Mouse (Mus musculus): Measurements from ENCODE around the gene Rapgef2.
A peak's percentile ranks its signal among the peaks of the same experiment; 100 is the strongest.
"Not testable (repeated sequence)": the region's sequence is repeated elsewhere in the genome, so short reads cannot be mapped to it uniquely, and the experiment has no call there.

The Rapgef2 gene

DNA sequence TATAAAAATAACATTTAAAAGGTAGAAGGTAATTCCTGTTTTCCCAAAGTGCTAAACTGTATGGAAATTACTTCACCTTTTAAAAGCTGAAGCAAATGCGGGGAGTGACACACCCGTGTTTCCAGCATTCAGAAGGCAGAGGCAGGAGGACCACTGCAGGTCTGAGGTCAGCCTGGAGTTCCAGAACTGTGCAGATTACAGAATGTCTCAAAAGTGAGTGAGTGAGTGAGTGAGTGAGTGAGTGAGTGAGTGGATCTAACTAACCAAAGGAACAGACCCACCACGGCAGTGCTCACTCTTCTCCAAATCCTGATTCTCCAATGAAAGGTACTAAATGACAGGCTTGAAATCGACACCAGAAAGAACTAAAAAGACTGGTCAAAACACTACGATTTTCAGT is 82.5 kb downstream of the Rapgef2 start:
- no peak for DNase-seq (ENCODE audit: low spot score in 2 of 2)

DNA sequence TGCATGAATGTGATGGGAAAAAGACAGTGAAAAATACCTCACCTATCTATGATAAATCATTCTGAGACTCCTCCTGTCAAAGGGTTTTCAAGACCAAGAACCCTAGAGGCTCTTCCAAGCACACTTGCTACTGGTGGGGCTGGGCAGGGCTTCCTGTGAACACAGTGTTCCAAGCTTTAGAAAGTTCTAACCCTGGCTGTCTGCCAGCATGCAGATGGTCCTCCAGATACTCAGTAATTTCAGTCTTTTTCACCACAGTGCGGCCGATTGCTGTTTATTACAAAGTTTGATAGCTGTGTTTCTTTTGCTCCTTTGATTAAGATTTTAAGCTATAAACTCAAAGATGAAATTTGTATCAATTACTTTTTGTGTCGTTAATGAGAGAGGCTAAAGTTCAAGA is 83.1 kb downstream of the Rapgef2 start:
- peak in 1 of 2 experiments; percentile 75 for DNase-seq (ENCODE audit: low spot score in 2 of 2)

DNA sequence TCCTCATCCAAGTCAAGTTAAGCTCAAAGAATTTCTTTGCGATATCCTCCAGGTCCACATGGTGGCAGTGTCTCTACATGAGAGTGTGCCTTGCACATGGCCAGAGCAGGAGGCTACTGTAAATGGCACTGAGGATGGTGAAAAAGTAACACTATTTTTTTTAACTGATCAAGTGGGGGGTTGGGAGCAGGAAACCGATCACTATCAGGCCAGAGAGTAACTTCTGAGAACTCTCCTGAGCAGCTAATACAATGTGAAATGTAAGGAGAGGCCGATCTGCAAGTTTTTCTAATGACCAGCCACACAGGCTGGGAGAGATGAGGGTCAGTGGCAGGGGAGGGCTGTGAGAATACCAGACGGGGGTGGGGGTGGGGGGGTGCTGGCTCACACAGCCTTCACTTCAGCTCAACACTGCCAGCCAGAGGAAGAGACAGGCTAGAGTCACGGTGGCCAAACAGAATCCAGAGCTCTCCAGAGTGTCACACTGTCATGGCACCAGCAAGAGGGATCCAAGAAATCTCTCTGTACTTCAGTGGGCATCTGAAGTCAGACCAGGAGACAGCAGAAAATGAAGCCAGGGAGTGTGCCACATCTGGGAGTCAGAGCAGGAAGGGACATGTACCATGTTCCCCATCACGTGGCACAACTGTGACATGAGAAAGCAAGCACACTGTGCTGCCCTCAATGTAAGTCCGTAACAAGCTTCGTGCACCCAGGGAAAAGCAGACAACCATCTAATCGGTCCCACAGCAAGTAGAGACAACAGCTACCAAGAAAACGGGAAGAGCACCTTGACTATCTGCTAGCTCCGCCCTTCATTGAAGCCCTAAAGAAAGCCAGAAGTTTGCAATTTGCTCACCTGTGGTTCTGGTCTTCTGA is 83.8 kb downstream of the Rapgef2 start:
- peak; percentile 52 to 73 for DNase-seq (ENCODE audit: low spot score in 2 of 2)

DNA sequence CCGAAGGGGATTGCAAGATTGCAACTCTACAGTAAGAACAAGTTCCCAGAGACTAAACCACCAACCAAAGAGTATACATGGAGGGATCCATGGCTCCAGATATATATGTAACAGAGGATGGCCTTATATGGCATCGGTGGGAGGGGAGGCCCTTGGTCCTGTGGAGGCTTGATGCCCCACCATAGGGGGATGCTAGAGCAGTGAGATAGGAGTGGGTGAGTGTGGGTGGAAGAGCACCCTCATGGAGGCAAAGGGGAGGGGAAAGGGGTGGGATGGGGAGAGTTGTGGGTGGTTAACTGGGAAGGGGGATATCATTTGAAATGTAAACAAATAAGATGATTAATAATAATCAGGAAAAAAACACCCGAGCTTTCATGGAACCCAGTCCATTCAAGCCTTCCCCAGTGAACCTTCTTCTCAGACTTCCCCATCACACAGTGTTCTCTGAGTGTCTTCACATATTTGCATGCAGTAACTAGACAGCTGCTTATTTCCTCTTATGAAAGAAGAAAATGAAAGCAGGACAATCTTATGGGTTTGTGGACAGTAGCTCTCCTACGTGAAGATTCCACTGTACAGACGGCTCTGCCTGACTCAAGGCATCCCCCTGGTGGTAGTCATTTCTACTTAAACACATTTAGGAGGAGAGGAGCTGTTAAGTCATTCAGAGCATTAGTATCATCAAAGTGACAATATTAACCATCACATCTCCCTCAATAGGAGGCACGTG is 89.4 kb downstream of the Rapgef2 start:
- DNase-seq (ENCODE audit: low spot score in 2 of 2), result no peak

DNA sequence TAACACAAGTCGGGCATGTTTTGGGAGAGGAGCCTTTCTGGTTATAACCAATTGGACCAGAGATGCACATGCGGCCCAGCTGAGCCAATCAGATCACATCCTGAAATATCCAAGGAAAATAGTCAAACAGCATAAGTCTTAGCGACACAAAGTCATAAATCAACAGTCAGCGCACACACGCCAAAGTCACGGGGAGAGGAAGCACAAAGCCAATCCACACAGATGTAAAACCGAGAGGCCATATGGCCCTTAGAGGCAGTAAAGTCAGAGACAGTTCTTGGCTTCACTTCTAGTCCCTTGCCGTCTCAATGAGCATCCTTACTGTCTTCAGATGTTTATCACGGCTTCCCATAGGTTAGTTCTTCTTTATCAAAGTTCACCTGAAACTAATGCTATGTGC is 91.0 kb downstream of the Rapgef2 start:
- no peak for DNase-seq (ENCODE audit: low spot score in 2 of 2)

DNA sequence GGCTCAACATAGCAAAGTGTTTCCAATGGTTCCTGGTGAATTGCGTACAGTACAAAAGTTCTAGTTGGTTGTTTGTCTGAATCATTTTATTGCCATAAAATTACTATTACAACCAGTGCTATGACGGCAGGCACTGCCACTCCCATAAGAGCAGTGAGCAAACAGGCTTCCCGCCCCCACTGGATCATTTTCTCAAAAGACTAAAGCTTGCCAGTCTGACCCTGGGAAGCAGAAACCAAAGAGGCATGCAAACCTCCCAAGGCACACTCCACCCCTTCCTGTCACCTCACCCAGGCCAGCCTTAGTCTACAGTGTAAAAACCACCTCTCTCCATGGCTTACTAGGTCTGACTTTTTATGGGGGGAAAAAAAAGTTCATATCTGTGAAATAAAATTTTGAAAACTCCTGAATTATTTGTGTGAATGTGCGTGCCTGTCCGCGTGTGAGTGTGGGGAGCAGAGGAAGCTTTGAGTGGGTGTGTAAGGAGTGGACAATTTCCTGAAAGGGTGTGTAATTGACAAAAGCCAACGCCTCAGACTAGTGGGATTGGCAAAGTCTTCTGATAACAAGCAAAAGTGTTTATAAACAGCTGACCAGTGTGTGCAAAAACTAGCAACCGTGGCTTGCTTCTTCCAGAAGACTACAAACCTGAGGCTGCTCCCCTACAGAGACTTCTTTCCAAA is 92.1 kb downstream of the Rapgef2 start:
- DNase-seq (ENCODE audit: low spot score in 2 of 2), result no peak

DNA sequence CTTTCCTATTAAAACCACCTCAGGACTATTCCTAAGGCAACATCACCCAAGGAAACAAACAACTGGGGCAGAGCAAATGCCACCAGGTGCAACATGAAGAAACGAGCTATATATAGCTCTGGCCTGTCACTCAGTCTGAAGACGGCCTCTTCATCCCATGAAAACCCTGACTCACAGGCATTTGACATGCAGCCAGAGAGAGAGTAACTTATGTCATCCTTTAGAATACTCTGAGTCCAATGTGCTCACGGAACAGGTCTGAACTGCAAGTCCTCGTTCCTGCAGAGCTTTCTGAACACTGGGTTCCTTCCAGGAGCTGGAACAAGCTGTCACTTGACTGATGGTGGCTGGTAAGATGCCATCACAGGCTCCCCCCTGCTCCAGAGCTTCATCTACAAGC is 93.3 kb downstream of the Rapgef2 start:
- no peak for DNase-seq (ENCODE audit: low spot score in 2 of 2)

DNA sequence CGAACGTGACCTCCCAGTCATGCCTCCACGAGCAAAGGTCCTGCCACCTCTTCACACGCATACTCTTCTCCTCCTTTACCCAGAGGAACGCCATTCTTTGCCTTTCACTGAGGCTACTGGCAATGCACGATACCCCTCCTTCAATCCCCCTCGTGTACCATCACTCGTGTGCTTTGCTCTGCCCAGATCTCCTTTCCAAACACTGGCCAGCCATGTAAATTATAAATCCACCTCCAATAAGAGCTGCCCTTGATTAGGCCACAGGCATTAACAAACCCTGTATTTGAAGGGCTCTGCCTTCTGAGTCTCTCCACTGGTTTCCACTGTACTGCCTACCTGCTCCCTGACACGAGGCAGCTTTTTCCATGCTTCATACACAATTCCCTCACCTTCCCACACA is 94.3 kb downstream of the Rapgef2 start:
- DNase-seq (ENCODE audit: low spot score in 2 of 2), result no peak

DNA sequence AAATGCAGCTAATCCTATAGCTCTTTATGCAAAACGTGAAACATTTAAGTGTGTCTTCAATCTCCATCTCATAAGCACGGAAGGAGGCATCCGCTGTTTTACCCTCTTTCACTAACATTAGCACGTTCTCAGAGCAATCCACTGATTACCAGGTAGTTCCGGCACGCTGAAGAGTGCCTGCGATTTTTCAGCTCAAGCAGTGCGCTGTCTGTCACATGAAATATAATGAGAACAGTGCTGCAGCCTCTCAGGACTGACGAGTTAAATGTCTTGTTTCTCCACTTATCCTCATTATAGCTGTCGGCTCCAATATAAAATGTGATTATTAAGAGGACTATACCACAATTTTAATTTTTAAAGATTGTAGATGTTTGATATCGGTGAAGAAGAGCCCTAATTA is 94.8 kb downstream of the Rapgef2 start:
- DNase-seq (ENCODE audit: low spot score in 2 of 2), result no peak

DNA sequence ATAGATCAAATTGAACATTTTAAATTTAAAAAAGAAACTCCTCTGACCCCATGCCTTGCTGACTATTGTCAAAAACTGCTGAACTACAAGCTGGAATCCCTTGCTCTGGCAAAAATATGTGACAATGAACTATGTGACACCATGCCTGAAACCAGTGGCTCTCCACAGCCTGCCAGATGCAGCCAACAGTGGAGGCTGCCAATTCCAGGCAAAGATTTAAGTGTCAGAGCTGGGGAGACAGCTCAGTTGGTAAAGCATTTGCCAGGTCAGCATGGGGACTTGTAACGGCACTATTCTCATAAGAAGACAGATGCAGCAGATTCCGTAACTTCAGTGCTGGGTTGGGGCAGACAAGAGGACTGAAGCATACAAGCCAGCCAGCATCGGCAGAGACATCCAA is 95.9 kb downstream of the Rapgef2 start:
- DNase-seq (ENCODE audit: low spot score in 2 of 2), result no peak

DNA sequence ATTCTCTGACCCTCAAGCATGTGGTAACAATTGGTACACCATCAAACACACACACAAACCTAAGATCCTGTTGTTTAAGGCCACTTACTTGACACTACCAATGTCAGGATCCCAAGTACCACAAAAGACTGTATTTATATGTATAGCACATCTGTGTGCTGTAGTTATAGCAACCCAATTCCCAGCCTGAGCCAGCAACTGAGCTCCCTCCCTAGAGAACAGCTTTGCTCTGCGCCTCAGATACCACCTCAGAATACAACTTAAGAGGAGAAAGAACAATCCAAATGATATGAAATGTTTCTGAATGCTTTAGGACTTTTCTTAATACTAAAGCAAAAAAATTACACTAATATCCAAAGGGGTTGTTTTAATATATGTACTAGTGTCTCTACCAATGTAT is 98.4 kb downstream of the Rapgef2 start:
- no peak for DNase-seq (ENCODE audit: low spot score in 2 of 2)

DNA sequence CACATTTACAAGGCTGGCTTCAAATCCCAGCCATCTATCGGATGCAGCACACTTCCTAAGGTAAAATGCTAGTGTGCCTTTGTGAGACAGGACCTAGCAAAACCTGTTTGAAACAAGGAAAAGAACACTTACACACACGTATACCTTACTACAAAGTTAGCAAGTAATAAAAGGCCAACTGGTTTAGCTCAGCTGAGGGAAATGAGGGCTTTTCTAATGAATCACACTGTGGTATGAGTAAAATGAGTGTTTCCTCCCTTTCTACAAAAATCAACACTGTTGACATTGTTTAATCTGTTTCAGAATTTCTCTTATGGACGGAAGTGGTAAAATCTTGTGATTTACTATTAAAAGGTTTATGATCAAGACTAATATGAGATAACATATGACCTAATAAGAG is 104.0 kb downstream of the Rapgef2 start:
- no peak for DNase-seq (ENCODE audit: low spot score in 2 of 2)

DNA sequence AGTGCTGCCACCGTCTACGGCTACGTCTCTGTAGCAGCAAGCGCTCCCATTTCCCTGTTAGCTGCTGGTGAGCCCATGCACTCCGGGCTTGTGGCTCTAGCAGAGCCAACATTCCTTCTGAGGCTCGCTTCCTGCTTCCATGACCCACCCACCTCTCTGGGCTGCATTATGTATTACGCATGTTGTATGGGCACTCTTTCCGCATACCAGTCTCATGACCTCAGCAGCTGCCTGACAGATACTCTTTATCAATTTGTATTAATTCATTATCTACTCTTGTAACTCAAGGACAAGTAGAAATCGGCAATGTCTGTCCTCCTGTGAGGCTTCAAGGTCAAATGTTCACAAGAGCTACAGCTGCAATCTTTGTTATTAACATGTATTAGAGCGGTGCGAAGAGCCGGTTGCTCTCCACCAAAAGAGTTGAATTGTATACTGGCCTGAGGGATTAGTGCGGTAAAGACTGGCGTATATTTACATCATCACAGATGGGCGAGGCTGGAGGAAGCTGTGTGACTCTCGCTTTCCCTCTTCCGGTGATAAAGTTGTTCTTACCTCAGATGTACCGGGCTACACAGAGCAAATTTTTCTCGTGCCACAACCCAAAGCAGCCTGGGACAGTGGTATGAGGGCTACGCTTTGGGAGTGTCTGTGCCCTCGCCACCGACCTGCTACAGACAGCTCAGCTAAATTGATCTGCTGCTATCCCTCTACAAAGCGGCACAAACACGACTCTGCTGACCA is 104.9 kb downstream of the Rapgef2 start:
- DNase-seq (ENCODE audit: low spot score in 2 of 2), result peak; percentile 61 to 65

DNA sequence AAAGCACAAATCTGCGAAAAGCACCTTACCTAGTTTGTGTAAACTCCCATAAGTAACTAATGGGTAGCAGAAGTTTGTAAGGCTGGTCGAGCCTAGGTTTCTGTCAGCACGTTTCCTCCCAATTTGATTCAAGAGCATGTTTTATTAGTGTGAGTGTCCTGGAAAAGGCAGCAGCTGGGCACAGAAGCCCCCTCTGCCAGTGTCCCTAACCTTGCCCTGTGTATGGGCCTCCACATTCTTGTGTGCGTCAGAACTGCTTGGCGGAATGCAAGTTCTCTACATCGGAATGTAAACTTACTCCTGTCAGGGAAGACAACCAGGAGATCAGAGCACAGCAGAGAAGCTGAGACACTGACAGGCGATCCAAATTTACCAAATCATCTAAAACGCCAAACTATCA is 106.2 kb downstream of the Rapgef2 start:
- no peak for DNase-seq (ENCODE audit: low spot score in 2 of 2)

DNA sequence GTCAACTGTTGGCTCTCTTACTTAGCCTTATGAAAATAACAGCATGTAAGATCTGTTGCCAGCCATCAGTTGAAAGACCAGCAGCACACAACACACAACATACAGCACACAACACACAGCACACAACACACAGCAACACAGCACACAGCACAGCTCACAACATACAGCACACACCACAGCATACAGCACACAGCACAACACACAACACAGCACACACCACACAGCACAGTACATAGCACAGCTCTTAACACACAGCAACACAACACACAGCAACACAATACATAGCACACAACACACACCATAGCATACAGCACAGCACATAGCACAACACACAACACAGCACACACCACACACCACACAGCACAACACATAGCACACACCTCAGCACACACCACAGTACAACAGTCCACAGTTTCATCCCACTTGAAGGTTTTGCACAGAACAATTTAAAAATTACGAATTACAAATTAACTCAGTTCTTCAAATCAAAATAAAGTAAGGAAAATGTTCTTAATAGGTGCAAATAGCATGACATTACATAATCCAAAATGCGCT is 106.7 kb downstream of the Rapgef2 start:
- no peak for DNase-seq (ENCODE audit: low spot score in 2 of 2)

DNA sequence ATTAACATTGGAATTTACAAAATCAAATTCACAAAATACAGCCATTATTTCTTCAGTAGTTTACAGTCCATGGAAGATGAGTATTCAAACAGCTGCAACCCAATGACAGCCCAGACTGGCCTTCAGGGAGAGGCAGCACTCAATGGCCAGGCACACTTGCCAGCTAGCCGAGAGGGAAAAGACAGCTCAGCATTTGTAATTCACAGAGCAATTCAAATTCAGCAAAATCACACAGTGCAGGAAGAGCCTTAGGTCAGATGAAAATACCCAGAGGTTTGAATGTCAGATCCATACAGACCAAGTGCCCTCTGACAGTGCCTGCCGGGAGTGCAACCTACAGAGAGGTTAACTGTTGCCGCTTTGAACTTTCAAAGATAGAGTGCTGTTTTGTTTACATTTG is 107.6 kb downstream of the Rapgef2 start:
- DNase-seq (ENCODE audit: low spot score in 2 of 2), result no peak

DNA sequence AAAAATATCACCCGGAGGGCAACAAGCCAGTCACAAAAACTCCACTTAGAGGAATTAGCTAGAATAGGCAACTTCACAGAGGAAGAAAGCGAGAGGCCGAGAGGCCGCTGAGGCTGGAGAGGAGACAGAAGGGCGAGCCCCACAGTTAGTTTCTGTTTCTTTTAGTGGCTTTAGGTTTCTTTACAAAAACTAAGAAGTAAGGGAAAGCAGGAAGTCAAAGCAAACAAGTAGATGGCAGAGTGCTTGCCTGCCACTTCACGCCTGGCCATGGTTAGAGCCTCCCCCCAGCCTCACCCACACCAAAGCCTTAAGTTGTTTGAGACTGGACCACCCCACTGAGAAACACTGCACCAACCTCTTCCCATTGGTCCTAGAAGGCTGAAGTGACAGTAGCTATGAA is 108.2 kb downstream of the Rapgef2 start:
- no peak for DNase-seq (ENCODE audit: low spot score in 2 of 2)

DNA sequence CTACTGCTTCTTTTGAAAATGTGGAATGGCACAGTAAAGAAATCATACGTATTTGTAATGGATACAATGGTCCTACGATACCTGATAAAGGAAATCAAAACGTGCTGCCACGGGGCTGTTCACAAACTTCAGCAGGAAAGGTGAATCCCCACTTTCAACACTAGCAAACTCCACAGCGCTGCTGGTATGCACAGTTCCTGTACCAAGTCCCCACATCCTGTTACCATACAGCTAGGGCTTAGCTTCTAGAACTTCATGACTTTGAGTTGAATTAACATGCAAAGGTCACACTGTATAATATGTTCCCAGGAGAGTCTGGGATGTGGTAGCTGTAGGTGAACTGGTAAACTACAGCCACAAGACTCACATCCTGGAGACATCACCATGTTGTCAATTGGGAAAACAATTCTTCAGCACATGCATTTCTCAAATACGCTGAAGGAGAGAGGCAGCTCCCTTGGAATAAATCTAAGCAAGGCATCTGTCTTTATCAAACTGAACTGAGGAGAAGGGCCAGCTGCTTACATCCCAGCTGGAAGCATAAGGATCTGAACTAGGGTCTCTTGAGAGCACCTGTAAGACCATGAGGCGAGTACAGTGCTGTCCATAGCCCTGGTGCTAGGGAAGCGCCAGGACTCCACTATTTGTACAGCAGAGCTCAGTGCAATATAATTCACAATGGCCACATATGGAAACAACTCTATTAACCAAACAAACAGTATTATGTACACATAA is 109.0 kb downstream of the Rapgef2 start:
- no peak for DNase-seq (ENCODE audit: low spot score in 2 of 2)

DNA sequence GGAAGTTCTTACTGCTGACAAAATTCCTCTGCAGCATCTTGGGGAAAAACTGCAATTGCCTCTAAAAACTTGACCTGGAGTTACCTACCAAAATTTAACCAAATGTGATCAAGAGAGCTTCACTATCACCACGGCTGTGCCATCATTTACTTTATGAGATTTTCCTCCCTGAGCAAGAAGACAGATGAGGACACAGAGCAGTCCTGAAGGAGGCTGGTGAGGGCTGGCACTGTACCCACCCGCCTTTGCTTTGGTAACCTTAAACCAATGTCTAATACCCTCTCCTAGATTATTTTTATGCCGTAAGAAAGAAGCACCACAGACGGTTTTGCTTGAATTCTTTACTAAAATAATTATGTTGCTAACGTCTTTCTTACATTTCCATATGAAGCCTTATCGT is 112.1 kb downstream of the Rapgef2 start:
- no peak for DNase-seq (ENCODE audit: low spot score in 2 of 2)

DNA sequence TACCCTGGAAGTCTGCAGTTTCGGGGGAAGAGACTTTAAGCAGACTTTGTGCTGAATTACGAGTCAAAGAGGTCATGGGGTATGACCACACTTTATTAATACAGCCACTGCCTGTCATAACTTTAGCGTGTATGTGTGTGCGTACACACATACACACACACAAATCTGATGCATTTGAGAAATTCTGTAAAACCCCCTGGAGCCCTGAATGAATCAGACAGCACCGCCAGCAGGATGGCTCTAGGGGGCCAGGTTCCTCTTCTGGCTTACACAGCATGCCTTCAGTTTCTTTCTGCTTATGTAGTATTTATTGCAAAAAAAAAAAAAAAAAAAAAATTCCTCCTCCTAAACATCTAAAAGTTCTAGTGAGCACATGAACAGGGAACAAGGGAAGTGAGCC is 113.0 kb downstream of the Rapgef2 start:
- DNase-seq (ENCODE audit: low spot score in 2 of 2), result no peak

DNA sequence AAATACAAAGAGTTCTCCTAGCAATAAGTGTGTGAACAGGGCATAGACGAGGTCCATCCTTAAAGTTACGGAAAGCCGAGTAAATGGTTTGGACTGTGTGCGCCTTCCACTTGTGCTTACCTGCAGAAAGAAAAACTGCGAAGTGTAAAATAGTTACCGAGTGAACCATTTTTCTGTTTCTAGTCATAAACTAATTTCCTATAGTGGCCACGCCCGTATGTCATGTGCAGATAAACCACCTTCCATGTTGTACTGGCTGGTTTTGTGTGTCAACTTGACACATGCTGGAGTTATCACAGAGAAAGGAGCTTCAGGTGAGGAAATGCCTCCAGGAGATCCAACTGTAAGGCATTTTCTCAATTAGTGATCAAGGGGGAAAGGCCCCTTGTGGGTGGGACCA is 115.2 kb downstream of the Rapgef2 start:
- DNase-seq (ENCODE audit: low spot score in 2 of 2), result not testable (repeated sequence)

Data from urinary bladder, postnatal 36 days (tissue).